Mouse (Mus musculus): Measurements from ENCODE around the gene Gns. TPM values are rescaled to one million over a fixed set of nuclear protein-coding genes. Genes with fewer than 3 reads are reported as not detected.

The Gns gene
- polyA plus RNA-seq, 1 experiment from 2014 or later = 31.6 TPM

- Histone ChIP-seq H3K4me2 (no peak overlapping the region), H3K9ac (ENCODE audit: low read depth, low read length) (no peak overlapping the region), H3K27me3 (replicated peaks; ENCODE audit: control insufficient read depth, insufficient read depth, low read length) (no peaks in the 10 kb centered on the region), H3K4me3 (ENCODE audit: low read depth, low read length) (no peak overlapping the region), H3K27ac (ENCODE audit: low read depth, low read length) (no peak overlapping the region), H3K36me3 (ENCODE audit: control insufficient read depth, insufficient read depth, low read length) (no peaks in the 10 kb centered on the region), H3K4me1 (replicated peaks; ENCODE audit: control insufficient read depth, insufficient read depth, low read length) (peaks cover 23% of the 10 kb centered on the region), H3K9me3 (ENCODE audit: control insufficient read depth, low read length) (no peaks in the 10 kb centered on the region)
- ATAC-seq (replicated peaks; ENCODE audit: low FRiP score) (no peak), DNase-seq (ENCODE audit: low spot score) (no peak)
- WGBS = 84% methylated on average over 9 of the region's 9 CpGs
These were observed 56.1 kb downstream of the Gns start for GRCm38 (mm10) chr10:121421023-121421422.

DNA sequence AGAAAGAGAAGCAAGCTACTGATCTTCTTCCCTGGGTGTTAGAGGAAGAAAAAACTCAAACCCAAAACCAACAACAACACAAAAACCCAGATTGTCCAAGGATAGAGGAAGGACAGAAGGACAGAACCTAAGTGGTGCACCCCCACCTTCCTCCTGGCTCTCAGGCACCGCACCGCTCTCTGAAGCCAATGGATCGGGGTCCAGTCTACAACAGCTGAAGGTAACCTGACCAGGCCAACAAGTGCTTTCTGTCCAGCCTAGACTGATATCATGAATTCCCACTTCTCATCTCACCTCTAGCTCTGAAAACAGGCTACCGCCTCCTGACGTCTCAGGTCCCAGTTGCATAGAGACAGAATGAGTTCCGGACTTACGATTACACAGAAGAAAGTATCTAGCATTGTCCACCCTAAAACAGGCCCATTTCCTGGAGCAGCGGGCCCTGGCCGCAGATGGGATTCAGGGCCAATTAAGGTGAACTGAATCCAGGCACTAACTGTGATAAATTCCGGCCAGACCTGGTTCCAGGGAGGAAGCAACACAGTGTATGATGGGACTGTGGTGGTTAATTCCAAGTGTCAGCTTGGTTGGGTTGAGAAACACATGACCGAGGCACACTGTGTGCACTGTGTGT, 56.9 kb downstream of the Gns start:
- DNase-seq (ENCODE audit: low spot score) (no peak), ATAC-seq (replicated peaks; ENCODE audit: low FRiP score) (no peak)
- Histone ChIP-seq H3K9ac (ENCODE audit: low read depth, low read length) (no peak overlapping the region), H3K4me3 (ENCODE audit: low read depth, low read length) (no peak overlapping the region), H3K9me3 (ENCODE audit: control insufficient read depth, low read length) (no peaks in the 10 kb centered on the region), H3K36me3 (ENCODE audit: control insufficient read depth, insufficient read depth, low read length) (no peaks in the 10 kb centered on the region), H3K27me3 (replicated peaks; ENCODE audit: control insufficient read depth, insufficient read depth, low read length) (no peaks in the 10 kb centered on the region), H3K4me2 (no peak overlapping the region), H3K27ac (ENCODE audit: low read depth, low read length) (no peak overlapping the region), H3K4me1 (replicated peaks; ENCODE audit: control insufficient read depth, insufficient read depth, low read length) (peaks cover 30% of the 10 kb centered on the region)
- WGBS = 88% methylated on average over 11 of the region's 11 CpGs

DNA sequence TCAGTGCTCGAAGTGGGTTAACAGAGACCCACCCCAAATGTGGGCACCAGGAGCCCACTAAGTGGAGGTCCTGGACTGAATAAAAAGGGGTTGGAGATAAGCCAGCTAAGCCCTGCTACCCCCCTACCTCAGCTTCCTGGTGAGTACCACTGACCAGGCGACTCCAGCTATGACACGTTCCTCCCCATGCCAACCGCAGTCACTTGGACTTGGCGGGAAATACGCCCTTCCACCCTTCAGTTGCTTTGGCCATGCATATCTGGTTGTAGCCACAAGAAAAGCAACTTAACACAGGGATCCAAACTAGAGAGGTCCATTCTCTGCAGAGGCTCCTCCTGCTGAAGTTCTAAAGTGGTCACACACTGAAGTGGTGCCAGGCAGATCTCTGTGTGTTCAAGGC, 57.4 kb downstream of the Gns start:
- H3K9ac ChIP-seq (ENCODE audit: low read depth, low read length) = no peak overlapping the region
- H3K4me2 ChIP-seq = no peak overlapping the region
- peaks cover 34% of the 10 kb centered on the region for H3K4me1 ChIP-seq (replicated peaks; ENCODE audit: control insufficient read depth, insufficient read depth, low read length)
- 84% methylated on average over 6 of the region's 6 CpGs for WGBS
- no peak for DNase-seq (ENCODE audit: low spot score)
- H3K27me3 ChIP-seq (replicated peaks; ENCODE audit: control insufficient read depth, insufficient read depth, low read length) = no peaks in the 10 kb centered on the region
- H3K27ac ChIP-seq (ENCODE audit: low read depth, low read length) = no peak overlapping the region
- no peaks in the 10 kb centered on the region for H3K36me3 ChIP-seq (ENCODE audit: control insufficient read depth, insufficient read depth, low read length)
- no peak for ATAC-seq (replicated peaks; ENCODE audit: low FRiP score)
- H3K4me3 ChIP-seq (ENCODE audit: low read depth, low read length) = no peak overlapping the region
- no peaks in the 10 kb centered on the region for H3K9me3 ChIP-seq (ENCODE audit: control insufficient read depth, low read length)

DNA sequence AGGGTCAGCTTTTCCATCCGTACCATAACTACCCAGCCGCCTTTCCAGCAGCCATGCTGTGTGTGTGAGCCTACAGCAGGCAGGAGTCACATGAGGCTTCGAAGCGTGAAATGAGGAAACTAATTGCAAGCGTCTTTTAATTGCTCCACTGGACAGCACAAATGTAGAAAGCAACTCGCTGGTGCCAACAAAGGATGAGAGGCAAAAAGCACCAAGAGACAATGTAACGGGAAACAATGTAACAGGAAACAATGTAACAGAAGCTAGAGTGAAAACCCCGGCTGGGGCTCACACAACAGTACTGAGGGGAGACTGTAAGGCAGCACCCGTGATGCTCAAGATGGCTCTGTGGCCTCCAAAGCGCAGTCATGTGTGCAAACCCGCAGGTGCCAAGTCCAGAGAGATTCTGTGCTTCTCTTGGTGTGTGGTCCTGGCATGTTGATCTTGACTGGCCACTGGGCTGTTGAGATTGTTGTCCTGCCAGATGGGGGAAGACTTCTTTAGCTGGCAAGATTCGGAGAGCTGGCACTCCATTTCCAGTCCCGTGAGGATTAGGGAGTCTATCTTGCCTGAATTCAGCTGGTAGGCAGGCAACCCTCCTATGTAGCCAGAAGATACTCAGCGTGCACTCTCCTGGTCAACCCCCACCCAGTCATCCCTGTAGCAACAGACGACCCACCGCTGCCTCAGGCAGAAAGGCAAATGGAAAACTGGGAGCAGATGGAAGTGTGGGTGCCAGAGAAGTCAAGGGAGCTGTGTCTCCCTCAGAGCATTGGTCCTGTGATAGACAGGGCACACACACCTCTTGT, 58.9 kb downstream of the Gns start:
- no peak overlapping the region for H3K4me2 ChIP-seq

GRCm38 (mm10) chr10:121424455-121424854, 59.6 kb downstream of the Gns start:
- WGBS = 82% methylated on average over 3 of the region's 3 CpGs
- H3K9me3 ChIP-seq (ENCODE audit: control insufficient read depth, low read length) = no peaks in the 10 kb centered on the region
- H3K36me3 ChIP-seq (ENCODE audit: control insufficient read depth, insufficient read depth, low read length) = no peaks in the 10 kb centered on the region
- DNase-seq (ENCODE audit: low spot score) = no peak
- ATAC-seq (replicated peaks; ENCODE audit: low FRiP score) = no peak
- no peak overlapping the region for H3K4me2 ChIP-seq
- no peak overlapping the region for H3K4me3 ChIP-seq (ENCODE audit: low read depth, low read length)
- H3K27me3 ChIP-seq (replicated peaks; ENCODE audit: control insufficient read depth, insufficient read depth, low read length) = no peaks in the 10 kb centered on the region
- peaks cover 40% of the 10 kb centered on the region for H3K4me1 ChIP-seq (replicated peaks; ENCODE audit: control insufficient read depth, insufficient read depth, low read length)
- H3K9ac ChIP-seq (ENCODE audit: low read depth, low read length) = no peak overlapping the region
- H3K27ac ChIP-seq (ENCODE audit: low read depth, low read length) = no peak overlapping the region

More for the DNA sequence above, 58.9 kb downstream of the Gns start:
- ATAC-seq (replicated peaks; ENCODE audit: low FRiP score) = no peak
- H3K27ac ChIP-seq (ENCODE audit: low read depth, low read length) = no peak overlapping the region
- no peaks in the 10 kb centered on the region for H3K36me3 ChIP-seq (ENCODE audit: control insufficient read depth, insufficient read depth, low read length)
- DNase-seq (ENCODE audit: low spot score) = no peak
- 82% methylated on average over 16 of the region's 16 CpGs for WGBS
- H3K4me3 ChIP-seq (ENCODE audit: low read depth, low read length) = no peak overlapping the region
- peaks cover 38% of the 10 kb centered on the region for H3K4me1 ChIP-seq (replicated peaks; ENCODE audit: control insufficient read depth, insufficient read depth, low read length)
- no peak overlapping the region for H3K9ac ChIP-seq (ENCODE audit: low read depth, low read length)
- no peaks in the 10 kb centered on the region for H3K9me3 ChIP-seq (ENCODE audit: control insufficient read depth, low read length)
- H3K27me3 ChIP-seq (replicated peaks; ENCODE audit: control insufficient read depth, insufficient read depth, low read length) = no peaks in the 10 kb centered on the region

GRCm38 (mm10) chr10:121425079-121425478, 60.2 kb downstream of the Gns start:
- no peak overlapping the region for H3K9ac ChIP-seq (ENCODE audit: low read depth, low read length)
- H3K36me3 ChIP-seq (ENCODE audit: control insufficient read depth, insufficient read depth, low read length) = no peaks in the 10 kb centered on the region
- no peak overlapping the region for H3K4me3 ChIP-seq (ENCODE audit: low read depth, low read length)
- DNase-seq (ENCODE audit: low spot score) (no peak), ATAC-seq (replicated peaks; ENCODE audit: low FRiP score) (no peak)
- no peaks in the 10 kb centered on the region for H3K27me3 ChIP-seq (replicated peaks; ENCODE audit: control insufficient read depth, insufficient read depth, low read length)
- no peak overlapping the region for H3K4me2 ChIP-seq
- H3K9me3 ChIP-seq (ENCODE audit: control insufficient read depth, low read length) = no peaks in the 10 kb centered on the region
- WGBS = 78% methylated on average over 5 of the region's 5 CpGs
- H3K27ac ChIP-seq (ENCODE audit: low read depth, low read length) = no peak overlapping the region
- peaks cover 40% of the 10 kb centered on the region for H3K4me1 ChIP-seq (replicated peaks; ENCODE audit: control insufficient read depth, insufficient read depth, low read length)

- WGBS = 73% methylated on average over 14 of the region's 14 CpGs
- Histone ChIP-seq H3K27ac (ENCODE audit: low read depth, low read length) (no peak overlapping the region), H3K9ac (ENCODE audit: low read depth, low read length) (no peak overlapping the region), H3K4me3 (ENCODE audit: low read depth, low read length) (no peak overlapping the region), H3K27me3 (replicated peaks; ENCODE audit: control insufficient read depth, insufficient read depth, low read length) (no peaks in the 10 kb centered on the region), H3K36me3 (ENCODE audit: control insufficient read depth, insufficient read depth, low read length) (no peaks in the 10 kb centered on the region), H3K9me3 (ENCODE audit: control insufficient read depth, low read length) (no peaks in the 10 kb centered on the region), H3K4me2 (no peak overlapping the region), H3K4me1 (replicated peaks; ENCODE audit: control insufficient read depth, insufficient read depth, low read length) (peaks cover 39% of the 10 kb centered on the region)
- ATAC-seq (replicated peaks; ENCODE audit: low FRiP score) (no peak), DNase-seq (ENCODE audit: low spot score) (no peak)
These were observed 60.7 kb downstream of the Gns start for GRCm38 (mm10) chr10:121425506-121426025.

DNA sequence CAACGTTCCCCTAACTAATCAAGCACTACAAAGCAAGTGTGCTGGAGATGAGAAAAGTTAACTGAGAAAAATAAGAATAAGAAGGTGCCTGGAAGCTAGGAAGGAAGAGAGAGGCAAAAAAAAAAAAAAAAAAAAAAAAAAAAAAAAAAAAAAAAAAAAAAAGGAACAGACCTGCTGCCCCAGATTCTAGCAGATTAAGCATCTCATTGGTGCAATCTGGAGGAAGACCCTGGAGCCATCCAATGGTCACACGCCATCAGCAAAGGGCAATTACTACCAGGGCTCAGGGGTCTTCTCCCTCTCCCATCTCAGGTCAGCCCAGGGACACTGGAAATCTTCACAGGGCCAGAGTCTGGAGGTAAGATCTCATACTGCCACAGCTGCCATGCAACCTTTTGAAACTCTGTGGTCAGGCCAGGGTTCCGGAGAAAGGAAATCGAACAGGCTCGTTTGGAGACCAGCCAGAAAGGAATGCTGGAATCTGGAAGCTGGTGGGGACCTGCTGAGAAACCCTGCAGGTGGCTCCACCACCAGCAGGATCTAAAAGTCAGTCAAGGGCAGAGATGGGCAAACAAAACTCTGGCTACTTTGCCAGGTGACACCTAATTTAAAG, 61.7 kb downstream of the Gns start:
- Histone ChIP-seq H3K9me3 (ENCODE audit: control insufficient read depth, low read length) (no peaks in the 10 kb centered on the region), H3K27me3 (replicated peaks; ENCODE audit: control insufficient read depth, insufficient read depth, low read length) (no peaks in the 10 kb centered on the region), H3K9ac (ENCODE audit: low read depth, low read length) (no peak overlapping the region), H3K4me3 (ENCODE audit: low read depth, low read length) (no peak overlapping the region), H3K4me2 (no peak overlapping the region), H3K4me1 (replicated peaks; ENCODE audit: control insufficient read depth, insufficient read depth, low read length) (peaks cover 49% of the 10 kb centered on the region), H3K36me3 (ENCODE audit: control insufficient read depth, insufficient read depth, low read length) (no peaks in the 10 kb centered on the region), H3K27ac (ENCODE audit: low read depth, low read length) (peak overlapping the region; percentile 36; the same call in 1 of the 2 replicates)
- ATAC-seq (replicated peaks; ENCODE audit: low FRiP score) (no peak), DNase-seq (ENCODE audit: low spot score) (no peak)
- 36% methylated on average over 5 of the region's 5 CpGs for WGBS
